Mouse (Mus musculus) induced T-regulatory cell, adult 2 months (primary cell): Measurements from ENCODE around the gene Spata31d1a.
"Not testable (repeated sequence)": the region's sequence is repeated elsewhere in the genome, so short reads cannot be mapped to it uniquely, and the experiment has no call there.

Experiments used
- DNase-seq: peaks from one replicate; pipeline ENCODE4 v3.0.0-alpha.2; 2012; ENCODE audit warnings: low read depth

Gene Spata31d1a

DNA sequence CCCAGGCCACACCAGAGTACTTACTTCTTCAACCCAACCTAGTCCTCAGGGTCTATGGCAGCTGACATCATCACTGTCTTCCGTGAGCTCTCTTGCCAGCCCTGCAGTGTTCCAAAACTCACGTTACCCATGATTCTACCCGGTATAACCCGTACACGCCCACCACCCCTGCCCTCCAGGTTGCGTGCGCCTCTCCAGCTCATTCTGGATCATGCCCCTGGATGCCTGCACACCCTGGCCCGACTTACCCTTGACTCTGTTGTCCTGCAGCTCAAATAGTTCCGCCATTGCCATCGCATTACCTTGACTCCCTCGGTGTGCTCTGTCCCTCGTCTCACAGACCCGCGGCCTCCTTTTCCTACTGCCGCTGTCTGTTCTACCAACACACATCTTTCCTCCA lies at the start of gene Spata31d1a:
Gene Spata31d1a (minus strand): TSS at position 101 of the 400 bp plus-strand sequence.
- no peak for DNase-seq

DNA sequence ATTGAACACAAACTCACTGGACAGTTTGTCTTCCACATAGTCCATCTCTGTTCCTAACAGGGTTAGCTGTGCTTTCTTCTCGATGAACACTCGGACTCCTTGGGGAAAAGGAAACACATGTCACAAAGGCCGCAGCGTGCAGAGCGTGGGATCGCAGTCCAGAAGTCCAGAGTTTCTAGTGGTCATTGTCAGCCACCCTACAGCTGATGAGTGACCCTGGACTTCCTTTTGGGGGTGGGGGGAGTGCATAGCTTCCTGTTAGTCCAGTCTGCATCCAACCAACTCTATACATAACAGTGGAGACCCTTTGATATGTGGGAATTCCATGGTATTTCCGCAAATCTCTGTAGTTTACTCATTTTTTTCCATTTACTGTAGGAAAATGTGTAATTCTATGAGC lies 46.8 kb upstream of the Spata31d1a start:
- DNase-seq: no peak

DNA sequence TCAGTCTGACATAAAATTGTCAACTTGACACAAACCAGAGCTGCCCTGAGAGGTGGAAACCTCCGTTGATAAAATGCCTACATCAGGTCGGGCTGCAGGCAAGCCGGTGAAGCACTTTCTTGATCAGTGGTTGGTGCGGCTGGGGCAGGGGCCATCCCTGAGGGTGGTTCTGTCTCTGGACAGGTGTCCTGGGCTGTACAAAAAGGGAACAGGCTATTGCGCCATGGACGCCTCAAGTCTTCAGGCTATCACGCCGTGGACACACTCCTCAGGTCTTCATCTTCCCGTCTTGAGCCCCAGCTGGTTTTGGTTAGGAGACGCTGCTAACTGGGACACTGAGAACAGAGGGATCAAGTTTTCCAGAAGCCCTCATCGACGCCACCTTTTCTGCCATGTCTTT lies 40.2 kb upstream of the Spata31d1a start:
- no peak for DNase-seq

DNA sequence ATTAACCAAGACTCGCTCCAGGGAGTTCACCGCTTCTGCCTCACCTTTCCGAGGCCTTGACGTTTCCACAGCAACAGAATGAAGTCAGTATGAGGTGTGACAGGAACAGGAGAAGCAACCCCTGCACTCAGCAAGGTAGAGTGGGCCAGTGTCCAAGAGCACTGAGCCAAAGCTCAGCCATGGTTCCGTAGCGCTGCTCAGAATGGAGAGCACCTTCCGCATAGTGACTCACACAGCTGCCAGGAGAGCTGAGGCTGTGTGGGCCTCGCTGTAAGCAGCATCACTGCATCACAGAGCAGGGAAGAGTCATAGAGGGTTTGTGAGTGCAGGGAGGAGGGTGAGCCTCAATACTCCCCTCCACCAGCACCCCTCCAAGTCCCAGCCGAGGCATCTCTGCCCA lies 36.6 kb upstream of the Spata31d1a start, which contains the start of gene 1700014D04Rik:
Gene 1700014D04Rik (minus strand): TSS at position 42 of the 400 bp plus-strand sequence.
- DNase-seq: no peak

DNA sequence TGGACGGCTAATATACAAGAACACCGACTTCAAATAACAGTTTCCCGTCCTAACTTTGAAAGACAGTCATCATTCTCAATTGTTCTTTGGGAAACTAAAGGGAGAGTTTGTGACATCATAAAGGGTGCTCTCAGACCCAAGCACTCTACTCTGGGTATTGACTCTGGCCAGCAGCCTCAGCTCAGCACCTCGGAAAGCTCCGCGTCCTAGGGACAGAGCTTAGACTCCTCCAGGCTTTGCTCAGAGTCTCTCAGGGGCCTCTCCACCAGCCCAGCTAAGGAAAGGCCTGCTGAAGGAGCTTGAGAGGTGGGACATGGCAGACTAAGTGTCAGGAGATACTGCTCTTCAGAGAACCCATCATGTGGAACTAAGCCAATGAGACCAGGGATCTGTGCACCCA lies 36.0 kb upstream of the Spata31d1a start:
- no peak for DNase-seq

DNA sequence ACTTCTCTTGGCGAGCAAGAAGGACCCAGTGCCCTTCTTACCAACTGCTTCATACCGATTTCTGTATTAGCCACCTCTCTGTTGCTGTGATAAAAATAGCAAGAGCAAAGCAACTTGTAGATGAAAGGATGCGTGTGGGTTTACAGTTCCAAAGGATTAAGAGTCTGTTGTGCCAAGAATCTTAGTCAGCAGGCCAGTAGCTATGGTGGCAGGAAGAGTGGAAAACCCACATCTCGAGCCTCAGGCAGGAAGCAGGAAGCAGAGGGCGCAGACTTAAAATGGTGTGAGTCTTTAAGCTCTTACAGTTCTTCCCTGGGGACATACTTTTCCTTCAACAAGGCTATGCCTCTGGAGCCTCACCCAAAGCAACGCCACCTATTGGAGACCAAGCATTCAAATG lies 35.3 kb upstream of the Spata31d1a start:
- DNase-seq: no peak

DNA sequence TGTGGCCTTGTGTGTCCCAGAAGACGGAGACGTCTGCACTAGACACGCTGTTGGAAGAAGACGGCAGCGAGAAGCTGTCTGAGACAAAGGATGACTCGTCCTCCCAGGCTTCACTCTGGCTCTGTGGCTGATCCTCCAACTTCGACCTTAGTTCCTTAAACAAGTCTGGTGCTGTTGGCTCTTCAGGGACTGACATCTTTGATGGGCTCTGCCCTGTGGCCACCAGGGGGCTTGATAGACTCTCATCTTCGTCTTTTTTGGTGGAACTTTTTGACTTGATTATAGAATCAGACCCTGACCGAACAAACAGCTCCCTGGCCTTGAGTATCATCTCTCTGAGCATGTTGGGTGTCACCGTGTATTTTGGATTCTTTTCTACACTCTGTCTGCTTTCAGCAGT lies 31.6 kb upstream of the Spata31d1a start:
- peak; percentile 35 for DNase-seq

DNA sequence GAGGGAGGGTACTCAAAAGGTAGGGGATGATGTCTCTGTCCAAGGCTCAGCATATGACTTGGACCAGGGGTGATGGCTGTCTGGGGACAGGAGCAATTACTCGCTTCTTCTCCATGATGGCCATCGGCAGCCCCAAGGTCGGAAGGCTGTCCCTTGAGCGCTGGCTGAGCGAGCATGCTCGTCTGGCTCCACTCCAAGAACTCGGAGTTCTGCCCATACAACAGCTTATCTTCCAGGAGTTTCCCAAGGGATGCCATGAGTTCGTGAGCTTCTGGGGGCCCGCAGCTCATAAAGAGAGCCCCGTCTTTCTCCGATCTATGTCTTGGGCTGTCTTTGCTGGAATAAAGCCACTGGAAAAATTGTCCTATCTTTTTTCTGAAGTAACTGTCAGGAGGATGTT lies 31.0 kb upstream of the Spata31d1a start:
- DNase-seq: no peak

DNA sequence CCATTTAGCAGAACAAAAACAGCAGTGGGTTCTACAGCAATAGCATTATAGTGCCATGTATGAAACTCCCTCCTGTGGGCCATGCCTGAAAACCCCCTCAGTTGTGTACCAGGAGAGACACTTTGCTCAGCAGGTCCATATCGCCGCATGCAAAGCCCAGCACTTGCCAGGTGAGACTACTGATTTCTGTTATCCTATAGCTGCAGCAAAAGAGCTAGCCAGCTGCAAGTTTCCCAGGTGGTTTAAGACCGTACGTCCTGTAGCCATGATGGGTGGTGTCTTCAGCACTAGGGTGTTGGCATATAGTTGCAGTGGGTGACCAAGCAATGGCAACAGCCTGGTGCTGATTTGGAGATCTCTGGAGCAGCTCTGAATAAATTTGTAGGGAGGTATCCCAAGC lies 29.3 kb upstream of the Spata31d1a start:
- no peak for DNase-seq

DNA sequence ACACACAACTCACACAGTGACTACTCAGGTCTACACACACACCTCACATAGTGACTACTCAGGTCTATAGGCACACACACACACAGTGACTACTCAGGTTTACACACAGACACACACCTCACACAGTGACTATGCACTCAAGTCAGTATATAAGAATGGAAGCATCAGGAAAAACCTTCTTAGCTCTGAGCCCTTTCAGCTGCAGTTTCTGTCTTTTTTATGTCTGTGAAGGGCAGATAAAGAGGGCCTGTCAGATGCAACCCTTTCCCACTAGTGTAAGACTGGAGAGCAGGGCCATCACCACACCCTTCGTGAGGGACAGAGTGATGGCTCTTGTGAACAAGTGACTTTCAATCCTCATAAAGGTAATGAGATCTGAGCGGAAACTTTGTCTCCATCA lies 28.3 kb upstream of the Spata31d1a start:
- no peak for DNase-seq

DNA sequence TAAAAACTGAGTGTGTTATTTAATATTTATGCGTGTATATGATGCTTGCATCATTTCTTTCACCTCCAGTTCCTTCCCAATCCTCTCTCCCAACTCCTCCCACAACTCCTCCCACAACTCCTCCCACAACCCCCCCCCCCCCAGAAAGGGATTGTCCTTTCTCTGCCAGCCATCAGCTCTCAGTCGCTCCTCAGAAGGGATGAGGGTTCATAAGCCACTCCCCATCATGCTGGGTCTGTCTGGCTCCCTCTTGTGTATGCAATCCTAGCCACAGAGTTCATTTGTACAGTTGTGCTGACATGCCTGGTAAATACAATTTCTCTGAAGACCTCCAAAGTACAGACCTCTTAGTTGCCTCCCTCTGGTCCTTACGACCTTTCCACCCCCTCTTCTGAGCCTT lies 25.1 kb upstream of the Spata31d1a start:
- DNase-seq: peak; percentile 20

DNA sequence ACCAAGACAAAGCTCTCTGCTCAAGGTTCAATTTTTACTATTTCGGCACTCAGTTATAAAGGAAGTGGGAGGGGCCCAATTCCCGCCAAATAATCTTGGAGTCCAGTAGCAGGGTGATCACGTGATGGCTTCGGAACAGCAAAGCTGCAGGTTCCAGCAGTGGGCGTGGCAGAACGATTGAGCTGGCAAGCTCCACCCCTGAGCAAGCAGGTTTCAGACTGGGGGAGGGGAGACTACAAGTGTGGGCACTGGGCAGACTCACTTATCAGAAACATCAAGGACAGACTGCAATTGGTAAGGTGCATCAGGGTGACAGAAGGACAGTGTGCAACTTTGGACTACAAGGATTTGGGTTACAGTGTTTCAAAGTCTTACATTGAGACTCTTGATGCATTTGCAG lies 24.2 kb upstream of the Spata31d1a start:
- DNase-seq: peak; percentile 6

DNA sequence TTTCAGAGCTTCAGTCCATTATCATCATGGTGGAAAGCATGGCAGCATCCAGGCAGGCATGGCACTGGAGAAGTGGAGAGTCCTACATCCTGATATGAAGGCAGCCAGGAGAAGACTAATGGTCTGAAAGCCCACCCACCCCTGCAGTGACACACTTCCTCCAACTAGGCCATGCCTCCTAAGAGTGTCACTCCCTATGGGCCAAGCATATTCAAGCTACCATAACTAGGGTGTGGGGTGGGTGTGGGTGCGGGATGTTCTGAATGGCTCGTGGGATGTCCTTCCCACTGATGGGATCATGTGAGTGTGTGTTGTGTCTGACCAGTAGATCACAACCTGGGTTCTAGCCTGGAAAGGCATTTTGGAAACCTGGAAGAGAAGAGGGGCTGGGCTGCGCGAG lies 23.8 kb upstream of the Spata31d1a start:
- DNase-seq: no peak

DNA sequence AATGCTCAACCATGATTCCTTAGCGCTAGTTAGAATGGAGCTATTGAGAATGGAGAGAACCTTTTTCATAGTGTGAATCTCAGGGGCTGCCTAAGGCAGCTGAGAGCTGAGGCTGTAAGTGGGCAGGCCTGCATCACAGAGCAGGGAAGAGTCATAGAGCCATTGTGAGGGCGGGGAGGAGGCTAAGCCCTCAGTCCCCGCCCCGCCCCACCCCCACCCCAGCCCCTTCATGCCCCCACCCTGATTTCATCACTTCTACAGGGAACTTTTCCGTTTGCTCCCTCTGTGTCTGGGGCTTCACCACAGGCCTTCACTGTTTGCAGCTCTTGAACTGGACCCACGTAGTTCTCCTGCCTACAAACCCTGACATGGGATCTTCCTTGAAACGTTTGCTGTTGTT lies 21.5 kb upstream of the Spata31d1a start, which contains the start of gene Spata31d1d:
Gene Spata31d1d (minus strand): TSS at position 101 of the 400 bp plus-strand sequence.
- DNase-seq: no peak

DNA sequence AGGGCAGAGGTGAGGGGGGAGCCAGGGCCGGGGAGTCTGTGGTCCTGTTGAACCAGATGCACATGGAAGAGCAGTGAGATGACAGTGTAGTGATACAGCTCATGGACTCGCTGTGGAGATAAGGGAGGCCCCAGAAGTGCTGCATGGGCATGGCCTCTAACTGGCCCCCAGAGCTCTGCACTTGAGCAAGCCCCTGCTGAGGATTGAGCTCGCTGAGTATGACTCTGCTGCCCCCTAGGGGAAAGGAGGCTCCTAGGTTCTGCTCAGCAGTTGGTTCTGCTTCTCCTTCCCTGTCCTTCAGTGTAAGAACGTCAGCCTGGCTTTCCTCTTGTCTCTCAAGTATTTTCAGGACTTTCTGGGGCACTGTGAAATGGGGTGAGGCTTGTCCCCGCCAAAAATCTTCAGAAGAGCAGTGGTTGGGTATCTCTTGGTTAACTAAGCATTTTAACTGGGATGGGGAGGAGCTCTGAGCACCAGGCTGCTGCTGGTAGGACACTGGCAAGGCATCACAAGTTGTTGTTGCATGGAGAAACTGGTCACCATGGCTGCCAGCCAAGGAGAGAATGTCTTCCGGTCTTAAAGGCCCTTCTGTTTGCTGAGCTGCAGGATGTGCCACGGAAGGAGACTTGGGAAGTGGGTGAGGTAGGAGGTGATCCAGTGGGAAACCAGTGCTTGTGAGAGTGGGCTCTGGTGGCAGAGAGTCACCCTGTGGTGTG lies 18.4 kb upstream of the Spata31d1a start:
- peak; percentile 85 for DNase-seq

DNA sequence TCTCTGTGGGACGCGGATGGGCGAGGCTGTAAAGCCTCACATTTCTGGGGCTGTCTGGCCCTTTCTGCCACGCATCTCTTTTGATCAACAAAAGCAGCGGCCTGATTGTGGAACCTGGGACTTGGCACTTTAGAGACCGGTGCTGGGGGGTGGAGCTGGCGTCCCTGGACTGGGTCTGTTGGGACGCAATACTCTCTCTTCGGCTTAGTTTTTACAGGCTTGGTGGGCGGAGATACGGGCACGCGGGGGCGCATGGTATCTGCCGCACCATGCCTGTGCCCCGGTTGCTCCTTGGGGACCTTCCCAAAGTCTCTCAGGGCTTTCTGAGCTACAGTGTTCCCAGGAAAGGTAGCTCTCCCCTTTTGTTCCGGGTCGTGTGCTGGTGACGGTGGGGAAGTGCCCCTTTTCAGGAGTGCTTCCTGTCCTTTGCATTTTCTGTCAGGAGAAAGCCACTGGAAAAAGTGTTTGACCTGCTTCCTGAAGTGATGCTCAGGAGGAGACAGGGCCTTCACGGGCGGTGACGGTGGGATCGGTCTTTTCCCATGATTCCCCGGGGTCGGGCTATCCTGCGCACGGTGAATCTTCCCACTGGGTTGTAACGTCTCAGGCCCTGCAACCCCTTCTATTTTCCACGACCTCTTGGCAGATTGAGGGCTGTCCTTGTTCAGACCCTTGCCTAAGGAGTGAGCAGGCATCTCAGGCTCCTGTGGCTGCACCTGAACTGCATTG lies 16.2 kb upstream of the Spata31d1a start:
- no peak for DNase-seq

DNA sequence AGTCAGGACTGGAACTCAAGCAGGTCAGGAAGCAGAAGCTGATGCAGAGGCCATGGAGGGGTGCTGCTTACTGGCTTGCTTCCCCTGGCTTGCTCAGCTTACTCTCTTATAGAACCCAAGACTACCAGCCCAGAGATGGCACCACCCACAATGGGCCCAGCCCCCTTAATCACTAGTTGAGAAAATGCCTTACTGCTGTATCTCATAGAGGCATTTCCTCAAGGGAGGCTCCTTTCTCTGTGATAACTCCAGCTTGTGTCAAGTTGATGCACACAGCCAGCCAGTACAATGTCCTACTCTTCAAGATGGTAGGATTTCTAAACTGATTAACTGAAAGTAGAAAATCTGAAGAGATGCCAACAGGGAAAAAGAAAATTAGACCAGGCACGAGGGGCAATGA lies 12.0 kb upstream of the Spata31d1a start:
- not testable (repeated sequence) for DNase-seq

DNA sequence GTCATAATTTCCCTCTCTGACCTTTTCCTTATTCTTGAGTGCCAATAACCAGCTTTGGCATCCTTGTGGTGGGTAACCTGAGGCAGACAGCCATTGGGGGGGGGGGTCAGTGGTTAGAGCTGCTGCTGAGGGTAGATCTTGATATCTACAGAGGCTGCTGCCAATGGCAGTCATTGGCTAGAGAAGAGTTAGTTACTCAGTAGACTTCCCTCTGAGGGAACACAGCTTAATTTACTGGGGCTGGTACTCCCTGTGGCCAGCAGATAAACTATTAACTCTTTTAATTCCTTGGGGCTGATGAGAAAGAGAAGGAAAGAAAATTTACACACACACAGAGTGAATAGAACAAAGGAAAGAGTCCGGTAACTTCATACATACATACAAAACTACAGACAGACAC lies 9.3 kb upstream of the Spata31d1a start:
- DNase-seq: no peak

DNA sequence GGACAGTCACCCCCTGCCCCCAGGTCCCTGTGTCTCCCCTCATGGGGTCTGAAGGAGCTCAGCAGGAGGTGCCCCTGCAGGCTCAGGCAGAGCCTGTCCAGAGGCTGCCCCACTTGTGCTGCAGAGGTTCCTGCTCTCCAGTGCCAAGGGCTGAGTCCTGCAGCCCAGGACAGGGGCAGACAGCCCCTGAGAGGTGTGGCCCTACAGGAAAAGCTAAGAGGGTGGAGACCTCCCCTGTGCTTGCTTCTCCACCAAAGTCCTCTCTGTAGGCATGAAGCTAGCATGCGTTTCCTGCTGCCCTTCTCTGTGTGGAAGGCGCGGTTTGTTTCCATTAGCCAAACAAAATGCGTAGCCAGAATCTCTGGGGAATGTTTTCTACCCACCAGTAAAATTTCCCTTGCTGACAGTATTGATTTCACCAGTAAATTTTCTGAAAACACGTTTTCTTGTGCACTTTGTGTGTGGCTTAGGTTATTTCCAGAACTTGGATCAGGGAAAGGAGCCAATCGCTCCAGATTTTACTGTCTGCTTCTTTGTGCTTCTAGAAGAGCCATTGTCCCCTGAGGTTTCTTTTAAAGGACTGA lies 8.8 kb upstream of the Spata31d1a start:
- peak; percentile 23 for DNase-seq

DNA sequence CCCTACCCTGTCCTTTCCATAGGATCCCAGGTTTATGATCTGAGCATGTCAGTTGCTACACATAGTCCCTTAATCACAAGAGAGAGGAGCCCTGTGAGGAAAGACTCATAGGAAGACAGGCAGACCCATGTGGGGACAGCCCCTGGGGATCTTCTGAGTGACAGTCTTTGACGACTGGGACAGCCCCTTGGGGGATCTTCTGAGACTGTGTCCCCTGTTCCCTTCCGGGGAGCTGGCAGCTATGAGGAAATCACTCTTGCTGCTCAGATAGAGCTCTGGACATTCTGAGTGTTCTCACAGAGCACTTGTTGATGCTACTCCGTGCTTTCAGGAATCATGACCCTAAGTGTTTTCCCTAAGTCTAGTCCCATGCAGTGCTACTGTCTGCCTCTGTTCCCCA lies 3.6 kb upstream of the Spata31d1a start:
- DNase-seq: peak; percentile 62

DNA sequence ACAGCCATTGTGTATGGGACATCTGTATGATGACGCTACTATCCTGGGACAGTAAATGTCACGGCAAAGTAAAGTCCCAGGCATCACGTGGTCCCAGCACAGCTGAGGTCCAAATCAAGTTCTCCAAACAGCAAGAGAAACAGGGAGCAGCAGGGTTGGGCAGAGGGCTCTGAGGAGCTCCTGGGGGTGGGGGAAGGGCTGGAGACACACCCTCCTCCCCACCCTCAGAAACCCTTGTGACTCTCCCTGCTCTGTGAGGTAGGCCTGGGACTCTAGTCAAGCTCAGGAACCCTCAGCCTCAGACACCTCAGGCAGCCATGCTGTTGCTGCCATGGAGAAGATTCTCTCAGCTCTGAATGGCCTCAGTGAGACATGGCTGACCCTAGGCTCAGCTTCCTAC lies 1.9 kb upstream of the Spata31d1a start, which contains the start of gene Spata31d1b:
Gene Spata31d1b (plus strand): TSS at position 301 of the 400 bp plus-strand sequence.
- DNase-seq: not testable (repeated sequence)

DNA sequence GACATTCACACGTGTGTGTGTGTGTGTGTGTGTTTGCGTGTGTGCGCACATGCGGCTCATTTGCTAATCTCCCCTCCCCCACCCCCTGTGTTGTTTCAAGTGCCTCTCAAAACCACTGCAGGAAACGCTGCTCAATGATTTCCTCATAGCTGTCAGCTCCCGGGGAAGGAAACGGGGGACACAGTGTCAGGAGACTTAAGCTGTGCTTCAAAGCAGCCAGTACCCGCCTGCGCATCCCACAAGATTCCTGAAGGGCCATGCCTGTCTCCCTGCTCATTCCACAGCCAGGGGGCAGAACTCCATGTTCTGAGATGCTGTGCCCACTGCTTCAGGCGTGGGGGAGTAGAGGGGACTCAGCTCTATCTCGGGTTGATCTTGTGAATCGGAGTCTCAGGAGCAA lies 5.6 kb downstream of the Spata31d1a start:
- DNase-seq: peak; percentile 69

DNA sequence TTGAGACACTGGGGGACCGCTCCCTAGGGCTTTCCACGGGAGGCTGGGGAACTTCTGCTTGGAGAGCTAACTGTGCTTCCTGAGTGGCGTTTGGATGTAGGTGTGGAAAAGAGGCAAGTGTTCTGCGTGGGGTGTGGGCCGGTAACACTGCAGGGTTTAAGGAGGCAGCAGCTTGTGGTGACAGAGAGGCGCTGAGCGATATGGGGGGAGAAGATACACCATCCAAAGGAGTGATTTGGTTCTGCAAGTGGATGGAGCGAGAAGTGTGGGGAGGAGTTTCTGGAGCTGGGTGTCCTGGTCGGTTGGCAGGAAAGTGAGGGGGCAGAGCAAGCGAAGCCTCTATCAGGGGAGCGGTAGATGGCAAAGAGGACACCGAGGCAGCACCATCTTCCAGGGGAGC lies 6.6 kb downstream of the Spata31d1a start:
- DNase-seq: no peak
